Mouse (Mus musculus) megakaryocyte, embryonic 14.5 days (primary cell): ENCODE measurements around the gene Stat5b.

ENCODE experiments used
- FLI1 ChIP-seq: IDR thresholded peaks from 2 replicates; pipeline ENCODE4 v1.6.1; 2012; ENCODE audit warnings: low read length, inconsistent platforms, mixed read lengths
- GATA1 ChIP-seq: IDR thresholded peaks from 3 replicates; pipeline ENCODE4 v1.6.1; 2012; ENCODE audit warnings: mixed read lengths, low read length, inconsistent platforms, borderline replicate concordance

DNA sequence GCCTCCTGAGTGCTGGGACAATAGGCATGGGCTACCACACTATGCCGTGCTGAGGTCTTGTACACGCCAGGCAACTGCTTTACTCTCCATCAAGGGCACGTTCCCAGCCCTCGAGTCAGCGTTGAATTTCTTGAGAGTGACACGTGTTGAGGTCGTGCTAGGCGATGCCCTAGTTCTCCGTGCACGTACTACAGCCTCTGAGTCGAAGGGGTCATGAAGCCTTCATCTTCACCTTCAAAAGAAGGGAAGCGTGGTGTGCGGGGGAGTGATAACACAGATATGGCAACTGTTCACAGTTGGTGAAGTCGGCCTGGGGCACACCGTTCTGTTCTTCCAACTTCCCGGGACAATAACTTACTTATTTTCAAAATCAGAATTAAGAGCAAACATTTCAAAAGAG lies 30.9 kb downstream of the Stat5b start:
- TF ChIP-seq GATA1 (no peak), FLI1 (no peak)
